Mouse (Mus musculus): ENCODE data around the gene Slc25a26.
A peak's percentile ranks its signal among the peaks of the same experiment; 100 is the strongest.

Slc25a26 gene

DNA sequence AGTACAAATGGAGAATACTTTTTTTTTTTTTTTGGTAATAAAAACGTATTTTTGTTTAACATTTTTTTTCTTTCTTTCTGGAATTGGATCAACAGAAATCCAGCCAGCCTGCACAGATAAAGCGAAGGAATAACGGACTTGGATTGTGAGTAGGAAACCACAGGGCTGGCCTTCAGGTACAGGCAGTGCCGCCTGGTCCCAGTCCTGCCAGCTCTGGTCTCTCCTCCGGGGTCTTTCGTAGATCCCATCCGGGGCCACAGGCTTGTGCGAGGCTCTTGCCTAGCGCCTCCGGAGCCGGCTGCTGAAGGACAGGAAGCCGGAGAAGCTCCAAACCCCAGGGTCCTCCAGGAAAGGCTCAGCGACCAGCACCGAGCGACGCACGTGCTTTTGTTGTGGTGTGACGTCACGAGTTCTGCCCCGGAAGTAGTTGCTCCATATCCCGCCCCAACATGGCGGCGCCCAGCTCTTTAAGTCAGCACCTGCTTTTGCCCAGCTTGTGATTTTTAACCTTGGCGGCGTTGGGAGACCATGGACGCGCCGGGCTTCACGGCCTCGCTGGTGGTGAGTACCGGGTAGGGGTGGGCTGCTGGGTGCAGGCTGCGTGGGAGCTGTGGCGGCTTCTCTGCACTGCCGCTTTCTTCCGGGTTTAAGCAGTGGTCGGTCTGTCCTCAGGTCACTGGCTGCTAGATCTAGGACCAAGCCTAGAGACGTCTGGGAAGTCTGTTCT, at the start of gene Slc25a26:
Gene Slc25a26, plus strand, starts transcription at position 435 of the 727 bp plus-strand sequence.
- DNase-seq (ENCODE audit: low read depth, low spot score) = peak; percentile 95

DNA sequence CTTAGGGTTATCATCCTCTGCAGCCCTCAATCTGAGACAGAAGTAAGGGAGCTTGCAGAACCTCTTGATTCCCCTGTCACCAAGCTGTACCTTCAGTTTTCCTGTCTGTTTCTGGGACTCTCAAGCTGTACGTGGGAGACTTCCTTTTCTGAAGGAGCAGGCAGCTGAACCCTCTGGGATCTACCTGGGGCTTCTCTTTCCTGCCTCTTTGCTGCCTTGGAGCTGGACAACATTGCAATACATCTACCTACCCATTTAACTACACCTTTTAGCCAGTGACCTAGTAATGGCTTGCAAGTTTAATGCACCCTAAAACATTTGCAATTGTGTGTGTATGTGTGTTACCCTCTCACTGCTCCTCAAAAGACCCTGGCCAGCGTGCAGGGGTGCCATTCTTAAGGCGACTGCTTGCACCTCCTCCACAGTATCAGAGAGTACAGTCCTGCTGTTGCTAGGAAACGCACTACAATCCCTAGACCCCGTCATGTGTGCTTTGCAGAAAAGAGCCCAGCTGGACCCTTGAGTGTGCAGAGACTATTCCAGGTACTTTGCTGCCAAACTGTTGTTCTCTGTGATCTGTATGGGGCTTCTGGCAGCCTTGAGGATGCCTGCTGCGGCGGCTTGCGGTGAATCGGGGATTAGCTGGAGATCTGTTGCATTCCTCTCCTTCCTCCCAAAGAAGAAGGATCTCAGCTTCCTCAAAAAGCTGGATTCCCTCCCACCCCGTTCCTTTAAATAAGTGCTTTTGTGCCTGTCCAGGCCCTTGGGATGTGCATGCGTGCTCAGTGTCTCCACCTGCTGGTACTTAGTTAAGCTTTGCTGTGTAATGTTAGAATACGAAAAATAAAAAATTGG, 35.9 kb upstream of the Slc25a26 start:
- DNase-seq (ENCODE audit: low read depth, low spot score) = peak; percentile 85

GRCm38 (mm10) chr6:94466508-94467205, 33.5 kb upstream of the Slc25a26 start:
- DNase-seq (ENCODE audit: low read depth, low spot score) = peak; percentile 52

DNA sequence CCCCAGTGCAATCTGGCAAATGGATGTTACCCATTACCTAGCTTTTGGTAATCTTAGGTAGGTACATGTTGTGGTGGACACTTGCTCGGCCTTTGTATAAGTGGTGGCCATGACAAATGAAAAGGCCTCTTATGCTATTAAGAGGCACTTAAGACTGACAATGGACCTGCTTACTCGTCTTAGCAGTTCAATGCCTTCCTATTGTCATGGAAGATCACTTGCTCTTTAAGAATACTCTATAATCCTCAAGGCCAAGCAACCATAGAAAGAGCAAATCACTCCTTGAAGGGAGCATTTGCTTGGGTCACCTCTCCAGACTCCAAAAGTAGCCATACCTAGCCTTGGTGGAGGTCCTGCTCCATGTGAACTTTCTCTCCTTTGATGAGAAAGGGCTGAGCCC, 7.4 kb upstream of the Slc25a26 start:
- no peak for DNase-seq (ENCODE audit: low read depth, low spot score)

DNA sequence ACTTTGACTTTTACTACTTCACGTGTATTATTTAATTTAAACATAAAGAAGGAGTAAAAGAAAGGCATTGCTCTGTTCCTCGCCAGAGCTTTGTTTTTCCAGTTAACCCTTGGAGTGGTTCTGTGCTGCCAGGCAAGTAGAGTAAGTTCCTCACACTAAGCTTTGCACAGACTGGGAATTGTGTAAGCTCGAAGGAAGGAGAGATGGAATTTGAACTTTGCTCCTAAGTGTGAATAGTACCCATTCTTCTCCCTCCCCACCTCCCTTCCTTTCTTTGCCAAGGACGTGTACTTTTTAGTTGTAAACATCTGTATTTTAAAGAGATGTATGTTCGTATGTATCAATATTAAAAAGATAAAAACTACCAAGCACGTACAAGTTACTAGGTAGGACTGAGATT, 3.8 kb downstream of the Slc25a26 start:
- no peak for DNase-seq (ENCODE audit: low read depth, low spot score)

DNA sequence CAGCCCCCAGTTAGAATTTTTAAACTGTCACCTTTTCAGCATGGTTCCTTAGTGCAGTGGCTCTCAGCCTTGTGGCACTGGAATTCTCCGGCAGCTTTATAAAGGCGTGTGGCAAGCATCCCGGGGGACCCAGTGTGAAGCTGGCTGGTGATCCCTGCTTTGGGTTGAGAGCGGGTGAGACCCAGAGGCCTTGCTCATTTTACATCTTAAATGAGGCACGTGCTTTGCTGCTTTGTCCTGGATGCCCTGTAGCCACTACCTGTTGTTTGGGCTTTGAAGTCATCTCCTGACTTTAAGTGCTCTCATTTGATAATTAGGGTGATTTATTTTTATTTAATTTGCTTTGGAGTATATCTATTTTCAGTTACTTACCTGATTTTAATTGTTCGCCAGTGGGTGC, 7.8 kb downstream of the Slc25a26 start:
- DNase-seq (ENCODE audit: low read depth, low spot score) = no peak

DNA sequence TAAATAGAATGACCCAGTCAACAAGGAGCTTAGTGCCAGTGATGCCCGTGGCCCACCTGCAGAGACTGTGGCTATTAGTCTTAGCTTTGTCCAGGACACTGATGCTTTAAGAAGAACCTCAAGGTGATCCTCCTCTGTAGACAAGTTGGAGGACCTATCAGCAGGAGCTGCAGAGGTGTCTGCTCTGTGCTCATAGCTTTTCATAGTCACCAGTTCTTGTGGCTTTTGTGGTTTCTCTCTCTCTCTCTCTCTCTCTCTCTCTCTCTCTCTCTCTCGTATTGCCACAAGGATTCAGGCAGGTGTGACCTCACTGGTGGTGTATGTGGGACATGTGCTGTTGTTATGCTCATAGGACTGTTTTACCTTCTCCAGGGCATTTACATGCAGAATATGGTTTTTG, 8.7 kb downstream of the Slc25a26 start:
- no peak for DNase-seq (ENCODE audit: low read depth, low spot score)

GRCm38 (mm10) chr6:94509220-94509619, 9.1 kb downstream of the Slc25a26 start:
- peak; percentile 14 for DNase-seq (ENCODE audit: low read depth, low spot score)

DNA sequence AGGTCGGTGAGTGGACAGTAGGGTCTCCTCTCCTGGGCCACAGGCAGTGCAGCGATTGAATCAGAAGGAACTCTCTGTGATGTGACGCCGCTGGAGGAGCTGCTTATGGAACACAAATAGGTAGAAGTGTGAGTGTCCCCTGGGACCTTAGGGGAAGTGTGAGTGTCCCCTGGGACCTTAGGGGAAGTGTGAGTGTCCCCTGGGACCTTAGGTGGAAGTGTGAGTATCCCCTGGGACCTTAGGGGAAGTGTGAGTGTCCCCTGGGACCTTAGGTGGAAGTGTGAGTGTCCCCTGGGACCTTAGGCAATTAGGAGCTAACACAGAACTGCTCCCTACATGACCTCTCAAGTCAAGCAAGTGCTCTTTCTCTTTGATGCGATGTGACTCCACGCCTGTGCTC, 18.0 kb downstream of the Slc25a26 start:
- DNase-seq (ENCODE audit: low read depth, low spot score) = no peak

GRCm38 (mm10) chr6:94524335-94524734, 24.2 kb downstream of the Slc25a26 start:
- peak; percentile 82 for DNase-seq (ENCODE audit: low read depth, low spot score)

DNA sequence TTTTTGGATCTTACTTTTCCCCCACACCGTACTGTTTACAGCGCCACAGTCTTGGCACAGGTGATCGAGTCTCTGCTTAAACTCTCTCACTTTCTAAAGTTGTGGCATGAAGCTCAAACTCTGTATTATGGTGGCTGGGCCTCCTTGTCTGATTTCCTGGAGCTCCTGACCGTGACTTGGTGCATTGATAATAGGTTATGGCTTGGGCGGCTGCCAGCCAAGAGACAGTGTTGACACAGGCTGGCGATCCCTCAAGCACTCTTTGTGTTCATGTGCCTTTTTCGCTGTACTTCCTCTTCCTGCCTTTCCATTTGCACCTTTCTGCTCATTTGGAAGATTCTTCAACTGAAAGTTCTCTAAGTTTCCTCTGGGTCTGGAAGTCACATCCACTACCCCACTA, 30.6 kb downstream of the Slc25a26 start:
- DNase-seq (ENCODE audit: low read depth, low spot score) = no peak

DNA sequence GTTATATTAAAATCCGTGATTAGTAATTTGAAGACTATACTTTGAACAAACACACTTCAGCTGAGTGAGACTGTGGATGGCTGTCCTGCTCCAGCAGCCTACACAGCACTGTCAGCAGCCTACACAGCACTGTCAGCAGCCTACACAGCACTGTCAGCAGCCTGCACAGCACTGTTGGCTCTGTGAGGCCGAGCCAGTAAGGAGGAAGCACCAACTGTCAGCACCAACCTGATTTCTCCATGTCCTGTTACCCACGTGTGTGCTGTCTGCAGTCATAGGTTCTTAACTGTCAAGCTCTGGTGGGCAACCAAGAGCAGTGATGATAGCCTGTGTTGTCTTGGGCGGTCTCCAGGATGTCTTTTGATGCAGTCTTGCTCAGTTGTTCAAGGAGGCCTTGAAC, 32.0 kb downstream of the Slc25a26 start:
- no peak for DNase-seq (ENCODE audit: low read depth, low spot score)

DNA sequence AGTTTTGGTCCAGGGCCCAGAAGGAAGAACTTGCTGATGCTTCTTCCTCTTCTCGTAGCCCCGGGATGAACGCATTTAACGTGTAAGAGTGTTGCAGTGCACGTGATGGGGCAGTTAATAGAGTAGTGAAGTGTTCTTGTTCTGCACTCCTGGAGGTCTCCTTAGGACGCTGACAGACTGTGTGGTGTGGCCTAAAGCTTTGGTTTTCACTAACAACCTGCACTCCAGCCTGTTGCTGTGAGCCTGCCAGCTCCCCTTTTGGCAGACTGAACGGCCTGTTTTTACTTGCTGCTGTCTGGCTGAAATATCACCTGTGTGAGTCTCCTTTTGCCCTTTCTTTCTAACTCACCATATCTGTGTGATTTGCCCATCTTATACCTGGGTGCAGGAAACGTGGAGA, 36.3 kb downstream of the Slc25a26 start:
- DNase-seq (ENCODE audit: low read depth, low spot score) = no peak

DNA sequence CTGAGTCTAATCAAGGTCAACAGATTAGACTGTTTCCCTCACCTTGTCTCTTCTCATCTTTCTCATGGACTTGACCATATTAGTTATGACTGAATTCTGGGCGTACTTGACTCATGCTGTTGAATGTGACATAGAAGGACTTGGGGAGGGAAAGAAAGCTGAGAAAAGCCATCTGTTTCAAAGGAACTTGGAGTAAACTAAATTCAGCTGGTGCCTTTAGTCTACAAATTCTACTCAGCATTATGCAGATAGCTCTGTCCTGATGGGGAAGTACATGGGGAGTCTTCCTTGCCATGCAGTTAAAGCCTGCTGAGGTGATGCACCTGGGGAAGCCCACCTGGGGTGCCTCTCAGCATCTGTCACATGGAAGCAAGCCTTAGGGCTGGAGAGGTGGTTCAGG, 37.5 kb downstream of the Slc25a26 start:
- no peak for DNase-seq (ENCODE audit: low read depth, low spot score)

DNA sequence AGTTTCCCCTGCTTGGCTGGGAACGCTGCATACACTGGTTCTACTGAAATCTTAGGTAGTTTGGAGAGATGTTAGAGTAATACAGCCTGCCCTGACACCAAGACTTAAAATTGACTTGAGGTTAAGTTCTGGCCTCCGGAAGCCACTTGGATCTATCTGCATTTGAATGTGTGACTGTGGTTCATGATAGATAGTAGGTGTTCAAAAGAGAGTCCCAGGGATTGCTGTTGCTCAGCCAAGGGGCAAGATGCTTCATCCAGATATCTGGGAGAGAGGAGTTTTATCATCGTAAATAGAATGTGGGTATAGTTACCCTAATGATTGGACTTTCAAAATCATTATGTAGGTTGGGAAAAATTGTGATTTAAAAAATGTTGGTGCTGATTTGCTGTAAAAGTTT, 40.0 kb downstream of the Slc25a26 start:
- no peak for DNase-seq (ENCODE audit: low read depth, low spot score)

- no peak for DNase-seq (ENCODE audit: low read depth, low spot score)
Observed at GRCm38 (mm10) chr6:94540615-94541014, 40.5 kb downstream of the Slc25a26 start.

DNA sequence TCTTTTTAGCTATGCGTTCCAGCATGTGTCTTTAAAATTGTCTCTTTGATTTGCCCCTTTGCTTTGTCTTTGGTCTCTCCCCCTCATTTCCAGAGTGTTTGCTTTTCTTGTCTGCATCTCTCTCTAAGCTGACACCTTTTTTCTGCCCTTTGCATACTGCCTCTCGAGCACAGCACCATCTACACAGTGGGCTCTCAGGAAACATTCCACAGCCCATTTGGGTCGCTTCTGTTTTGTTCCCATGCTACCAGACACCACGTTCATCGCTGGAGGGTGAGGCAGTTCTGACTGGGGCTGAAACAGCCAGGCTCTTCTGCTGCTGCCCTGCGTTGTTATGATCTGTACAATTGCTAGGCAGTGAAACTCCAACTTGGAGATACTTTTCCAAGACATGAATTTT, 41.0 kb downstream of the Slc25a26 start:
- DNase-seq (ENCODE audit: low read depth, low spot score) = no peak

DNA sequence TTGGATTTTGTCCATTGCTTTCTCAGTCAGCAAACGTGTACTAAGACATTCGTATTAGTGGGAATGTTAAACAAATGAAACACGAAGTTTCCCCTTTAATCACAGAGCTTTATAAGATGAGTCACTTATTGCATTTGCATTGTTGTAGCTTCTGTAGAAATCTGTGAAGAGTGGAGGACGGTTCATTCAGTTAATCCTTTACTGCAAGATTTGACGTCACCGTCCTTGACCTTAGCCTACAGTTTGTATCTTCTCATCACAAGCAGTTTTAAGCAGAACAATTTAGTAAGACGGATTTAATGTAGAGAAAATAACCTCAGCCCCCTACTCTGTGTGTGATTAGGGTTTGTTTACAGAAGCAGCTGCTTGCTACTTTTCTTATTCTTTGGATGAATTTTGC, 41.7 kb downstream of the Slc25a26 start:
- no peak for DNase-seq (ENCODE audit: low read depth, low spot score)

DNA sequence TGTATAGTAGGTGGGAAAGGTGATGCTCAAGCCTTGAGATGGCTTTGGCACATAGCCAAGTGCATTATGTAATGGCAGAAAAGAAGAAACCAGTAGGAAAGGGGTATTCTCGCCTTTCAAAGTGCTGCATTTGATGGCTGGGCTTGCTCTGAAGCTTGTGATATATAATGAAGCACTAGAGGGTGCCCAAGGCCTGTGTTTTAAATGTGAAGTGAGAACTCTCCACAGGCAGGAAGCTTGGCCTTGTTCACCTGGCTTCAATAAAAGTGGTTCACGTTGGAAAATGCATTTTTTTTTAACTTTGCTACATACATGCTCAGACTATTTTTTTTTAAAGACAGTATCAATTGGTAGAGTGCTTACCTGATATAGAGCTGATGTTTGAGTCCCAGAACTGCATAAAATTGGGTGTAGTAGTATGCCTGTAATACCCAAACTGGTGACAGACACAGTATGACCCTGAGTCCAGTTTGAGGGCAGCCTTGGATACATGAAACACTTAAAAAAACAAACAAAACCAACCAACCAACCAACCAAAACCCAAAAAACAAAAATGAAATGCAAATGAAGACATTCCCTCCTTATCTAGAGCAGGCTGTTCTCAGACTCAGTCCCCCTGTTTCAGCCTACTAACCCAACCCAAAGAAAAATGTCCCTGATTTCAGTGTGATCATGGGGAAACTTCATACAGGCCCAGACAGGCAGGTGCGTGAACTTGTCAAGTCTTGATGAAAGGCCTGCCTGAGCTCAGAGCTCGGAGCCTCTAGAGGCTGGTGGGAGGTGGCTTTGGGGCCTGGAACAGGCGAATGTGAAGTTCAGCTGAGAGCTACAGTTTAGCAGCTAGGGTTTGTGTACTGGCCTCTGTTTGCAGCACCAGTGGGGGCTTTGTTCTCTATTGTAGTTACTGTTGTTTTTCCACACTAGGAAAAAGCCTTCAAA, 44.0 kb downstream of the Slc25a26 start:
- DNase-seq (ENCODE audit: low read depth, low spot score) = peak; percentile 83

GRCm38 (mm10) chr6:94547239-94547638, 47.1 kb downstream of the Slc25a26 start:
- no peak for DNase-seq (ENCODE audit: low read depth, low spot score)

GRCm38 (mm10) chr6:94550298-94550697, 50.2 kb downstream of the Slc25a26 start:
- DNase-seq (ENCODE audit: low read depth, low spot score) = no peak

All from 3T3-L1 (cell line).